Mouse (Mus musculus) liver, postnatal 0 days (tissue): ENCODE measurements at regions not wholly inside any gene's neighbourhood (a gene's known extent, or its start where the extent isn't known, plus 50 kb on each side); places are given as distances from the start of the nearest gene placed in this dataset.
A peak's percentile ranks its signal among the peaks of the same experiment; 100 is the strongest.

ENCODE experiments used
- ATAC-seq: fragments of 200-750 bp; cut with Nextera tagmentation; 2 replicates; pipeline ENCODE4 v1.8.0; 2017; ENCODE audit warnings: mild to moderate bottlenecking, moderate library complexity
- DNase-seq: peaks from one replicate; pipeline ENCODE4 v3.0.0-alpha.2; 2016
- H3K27ac ChIP-seq: fragments of 300-500 bp; sonication (generic); 2 replicates; pipeline ENCODE4 v1.5.1; 2014; ENCODE audit warnings: antibody characterized with exemption, moderate library complexity, mild to moderate bottlenecking, low read depth
- H3K27me3 ChIP-seq: fragments of 300-500 bp; sonication (generic); 2 replicates; pipeline ENCODE4 v1.6.1; 2014; ENCODE audit warnings: low read length, control low read depth, mixed read lengths; ENCODE audit not compliant: insufficient read depth
- H3K36me3 ChIP-seq: fragments of 300-500 bp; sonication (generic); replicated peaks from 2 replicates; pipeline ENCODE4 v1.6.1; 2014; ENCODE audit warnings: mild to moderate bottlenecking, control low read depth, low read length, moderate library complexity, mixed read lengths; ENCODE audit not compliant: insufficient read depth
- H3K4me1 ChIP-seq: fragments of 300-500 bp; sonication (generic); 2 replicates; pipeline ENCODE4 v1.6.1; 2014; ENCODE audit warnings: antibody characterized with exemption, mild to moderate bottlenecking, control low read depth; ENCODE audit not compliant: insufficient read depth
- H3K4me2 ChIP-seq: fragments of 300-500 bp; sonication (generic); 2 replicates; pipeline ENCODE4 v1.6.1; 2014; ENCODE audit warnings: low read depth, mild to moderate bottlenecking, low read length, moderate library complexity, mixed read lengths
- H3K4me3 ChIP-seq: fragments of 300-500 bp; sonication (generic); 2 replicates; pipeline ENCODE4 v1.5.1; 2014; ENCODE audit warnings: low read depth, low read length
- H3K9ac ChIP-seq: fragments of 300-500 bp; sonication (generic); replicated peaks from 2 replicates; pipeline ENCODE4 v1.6.1; 2014; ENCODE audit warnings: mild to moderate bottlenecking, moderate library complexity
- H3K9me3 ChIP-seq: fragments of 300-500 bp; sonication (generic); 2 replicates; pipeline ENCODE4 v1.6.1; 2016; ENCODE audit warnings: mild to moderate bottlenecking, control low read depth, low read length, mixed read lengths
- CTCF ChIP-seq: sonication (generic); IDR thresholded peaks from 2 replicates; pipeline ENCODE4 v1.5.1; 2016; ENCODE audit warnings: antibody characterized with exemption, low read depth
- EP300 ChIP-seq: IDR thresholded peaks from 2 replicates; pipeline ENCODE4 v1.6.1; 2016; ENCODE audit warnings: antibody characterized with exemption, low read depth, mild to moderate bottlenecking
- WGBS: fragments of 180-500 bp; shearing (Covaris S2); extraction: QIAGEN DNeasy Blood & Tissue Kit; methylation state at CpG from one replicate; pipeline ENCODE4 v1.1.7; 2014; ENCODE audit not compliant: insufficient replicate concordance; 5-methylcytosine and 5-hydroxymethylcytosine counted together

- Histone ChIP-seq H3K9ac (no peak overlapping the region), H3K36me3 (no peaks in the 10 kb centered on the region), H3K4me3 (no peak overlapping the region), H3K9me3 (no peaks in the 10 kb centered on the region), H3K27me3 (no peaks in the 10 kb centered on the region), H3K4me1 (no peaks in the 10 kb centered on the region), H3K27ac (no peak overlapping the region), H3K4me2 (no peak overlapping the region)
- DNase-seq: no peak
- no peak for TF ChIP-seq EP300
- TF ChIP-seq CTCF: no peak
- no peak for ATAC-seq
- 44% methylated on average over 7 of the region's 7 CpGs for WGBS
Measured at GRCm38 (mm10) chr6:47390436-47391002, 62.7 kb upstream of the Cul1 start.

- no peak for ATAC-seq
- Histone ChIP-seq H3K9ac (no peak overlapping the region), H3K4me2 (no peak overlapping the region), H3K4me1 (no peaks in the 10 kb centered on the region), H3K27me3 (no peaks in the 10 kb centered on the region), H3K27ac (no peak overlapping the region), H3K36me3 (no peaks in the 10 kb centered on the region), H3K4me3 (no peak overlapping the region), H3K9me3 (no peaks in the 10 kb centered on the region)
- 56% methylated on average over 3 of the region's 3 CpGs for WGBS
- no peak for DNase-seq
- TF ChIP-seq EP300: no peak
- no peak for TF ChIP-seq CTCF
Measured at GRCm38 (mm10) chr6:47391014-47391802, 62.0 kb upstream of the Cul1 start.

GRCm38 (mm10) chr6:47395465-47396337, 57.5 kb upstream of the Cul1 start:
- TF ChIP-seq CTCF (peak; percentile 86), EP300 (no peak)
- Histone ChIP-seq H3K4me1 (no peaks in the 10 kb centered on the region), H3K27me3 (no peaks in the 10 kb centered on the region), H3K4me2 (no peak overlapping the region), H3K36me3 (no peaks in the 10 kb centered on the region), H3K9ac (no peak overlapping the region), H3K9me3 (no peaks in the 10 kb centered on the region), H3K27ac (no peak overlapping the region), H3K4me3 (no peak overlapping the region)
- 26% methylated on average over 5 of the region's 5 CpGs for WGBS
- DNase-seq (peak; percentile 72), ATAC-seq (no peak)
